Mouse (Mus musculus): ENCODE results near the gene 4932414N04Rik. TPM values are rescaled to one million over a fixed set of nuclear protein-coding genes. Genes with fewer than 3 reads are reported as not detected.

The 4932414N04Rik gene
- total RNA-seq, 1 experiment from 2014 or later, result not detected

Other genes starting within 250 kb of the 4932414N04Rik start
- gene Stk39, start 184.2 kb upstream of the 4932414N04Rik start, total RNA-seq (2021), result 68.8 and 69.7 TPM in 2 replicates
- gene 4933409G03Rik, start 74.1 kb upstream of the 4932414N04Rik start, total RNA-seq (2021), result not detected in 2 replicates
- gene Cers6, start 205.0 kb downstream of the 4932414N04Rik start, total RNA-seq (2021), result 6.2 and 7.4 TPM in 2 replicates